Mouse (Mus musculus): ENCODE results near the gene Cebpz. TPM values are rescaled to one million over a fixed set of nuclear protein-coding genes. Genes with fewer than 3 reads are reported as not detected.

Cebpz gene
- total and polyA plus RNA-seq, 2 experiments from 2014 or later: 6.1 to 28.4 TPM

DNA sequence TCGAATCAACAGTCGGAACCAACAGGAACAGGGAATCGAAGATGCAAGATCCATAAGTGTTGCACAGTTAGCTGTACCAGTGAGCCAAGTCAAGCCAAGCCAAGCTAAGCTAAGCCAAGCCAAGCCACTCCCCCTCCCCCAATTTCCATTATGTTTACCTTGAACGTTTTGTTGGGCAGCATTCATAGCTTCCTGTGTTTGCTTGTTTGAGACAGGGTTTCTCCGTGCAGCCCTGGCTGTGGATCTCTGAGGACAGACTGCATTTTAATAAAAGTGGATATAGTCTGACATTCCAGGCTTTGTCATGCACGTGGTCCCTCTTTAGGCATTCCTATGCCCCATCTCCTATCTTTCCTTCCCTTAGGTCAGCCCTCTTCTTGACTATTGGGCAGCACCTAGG is 21.1 kb downstream of the Cebpz start:
- H3K27ac ChIP-seq (ENCODE audit: low read depth): peak overlapping the region; percentile 89
- peaks cover 20% of the 10 kb centered on the region for H3K36me3 ChIP-seq (replicated peaks; ENCODE audit: control insufficient read depth, insufficient read depth, low read length)
- H3K4me2 ChIP-seq (ENCODE audit: low read depth, low read length): peak overlapping the region; percentile 88
- H3K4me3 ChIP-seq (ENCODE audit: low read depth, low read length): peak overlapping the region; percentile 84
- H3K27me3 ChIP-seq (ENCODE audit: control insufficient read depth, insufficient read depth, low read length): no peaks in the 10 kb centered on the region
- H3K9ac ChIP-seq (replicated peaks; ENCODE audit: low read depth, low read length): peak overlapping the region; percentile 76
- WGBS: 53% methylated on average over 6 of the region's 6 CpGs
- H3K4me1 ChIP-seq (ENCODE audit: control insufficient read depth, insufficient read depth): peaks cover 9% of the 10 kb centered on the region; the same call in 1 of the 2 replicates
- no peak for TF ChIP-seq EP300 (IDR thresholded peaks at IDR 0.05; ENCODE audit: low read depth)
- DNase-seq (ENCODE audit: low spot score) (no peak), ATAC-seq (ENCODE audit: insufficient read depth, low read depth) (no peak)
- H3K9me3 ChIP-seq (replicated peaks; ENCODE audit: control insufficient read depth, low read length): no peaks in the 10 kb centered on the region

DNA sequence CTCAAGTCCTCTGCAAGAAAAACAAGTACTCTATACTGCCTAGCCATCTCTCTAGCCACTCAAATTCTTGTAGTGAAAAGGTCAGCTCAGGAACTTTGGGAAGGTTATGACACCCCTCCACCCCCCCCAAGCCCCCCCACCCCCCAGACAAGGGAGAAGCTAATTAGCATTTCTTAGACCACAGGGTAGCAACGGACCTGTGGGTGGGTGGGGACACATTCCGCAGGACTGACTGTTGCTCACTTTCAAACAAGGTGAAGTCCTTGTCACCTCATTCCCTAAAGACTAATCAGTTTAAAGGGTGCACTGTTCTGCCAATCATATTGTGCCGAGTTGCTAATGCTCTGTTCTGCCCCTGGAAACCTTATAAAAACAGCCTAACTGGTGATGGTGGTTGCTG is 22.9 kb downstream of the Cebpz start:
- Histone ChIP-seq H3K9ac (replicated peaks; ENCODE audit: low read depth, low read length) (no peak overlapping the region), H3K4me1 (ENCODE audit: control insufficient read depth, insufficient read depth) (peaks cover 9% of the 10 kb centered on the region; the same call in 1 of the 2 replicates), H3K4me3 (ENCODE audit: low read depth, low read length) (no peak overlapping the region), H3K4me2 (ENCODE audit: low read depth, low read length) (no peak overlapping the region), H3K36me3 (replicated peaks; ENCODE audit: control insufficient read depth, insufficient read depth, low read length) (0 out of 2 replicates have a peak, but pooled peaks cover 5% of the 10 kb centered on the region), H3K27ac (ENCODE audit: low read depth) (no peak overlapping the region), H3K9me3 (replicated peaks; ENCODE audit: control insufficient read depth, low read length) (no peaks in the 10 kb centered on the region), H3K27me3 (ENCODE audit: control insufficient read depth, insufficient read depth, low read length) (no peaks in the 10 kb centered on the region)
- 71% methylated on average over 3 of the region's 3 CpGs for WGBS
- no peak for ATAC-seq (ENCODE audit: insufficient read depth, low read depth)
- TF ChIP-seq EP300 (IDR thresholded peaks at IDR 0.05; ENCODE audit: low read depth): no peak
- no peak for DNase-seq (ENCODE audit: low spot score)

DNA sequence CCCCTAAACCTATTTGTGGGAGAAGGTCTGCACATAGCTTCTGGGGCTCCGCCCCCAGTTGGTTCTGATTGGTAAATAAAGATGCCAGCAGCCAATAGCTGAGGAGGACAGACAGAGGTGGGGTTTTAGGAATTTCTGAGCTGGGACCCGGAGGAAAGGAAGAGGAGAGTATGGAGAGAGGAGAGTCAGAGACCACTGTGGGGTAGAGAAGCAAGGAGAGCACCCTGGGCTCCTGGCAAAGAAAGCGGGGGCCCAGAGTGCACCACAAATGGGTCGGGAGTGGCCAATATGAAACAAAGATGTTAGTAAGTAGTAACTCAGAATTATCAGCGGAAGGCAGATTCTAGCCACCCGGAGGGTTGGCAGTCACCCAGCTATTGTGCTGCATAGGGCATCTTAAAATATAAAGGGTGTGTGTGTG is 24.0 kb downstream of the Cebpz start:
- H3K9ac ChIP-seq (replicated peaks; ENCODE audit: low read depth, low read length): no peak overlapping the region
- 18% methylated on average over 6 of the region's 6 CpGs for WGBS

DNA sequence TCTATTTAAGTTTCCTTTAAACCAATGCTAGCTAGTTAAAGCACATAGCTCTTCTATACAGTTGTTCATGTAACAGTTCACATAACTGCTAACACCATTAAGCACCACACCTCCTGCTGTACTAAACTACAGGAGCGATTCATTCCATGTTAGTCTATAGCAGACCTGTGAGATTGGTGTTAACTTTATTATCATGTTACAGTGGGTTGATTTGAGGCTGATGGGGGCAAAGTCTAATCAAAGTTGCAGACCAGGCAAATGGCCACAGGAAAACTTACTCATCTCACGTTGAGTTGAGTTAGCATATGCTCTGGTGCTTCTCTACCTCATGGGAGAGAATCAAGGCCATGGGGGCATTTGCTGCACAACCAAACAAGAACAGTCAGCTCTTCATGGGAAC is 27.5 kb downstream of the Cebpz start:
- H3K4me2 ChIP-seq (ENCODE audit: low read depth, low read length): no peak overlapping the region
- no peak overlapping the region for H3K27ac ChIP-seq (ENCODE audit: low read depth)
- H3K9me3 ChIP-seq (replicated peaks; ENCODE audit: control insufficient read depth, low read length): no peaks in the 10 kb centered on the region
- H3K4me1 ChIP-seq (ENCODE audit: control insufficient read depth, insufficient read depth): no peaks in the 10 kb centered on the region
- H3K36me3 ChIP-seq (replicated peaks; ENCODE audit: control insufficient read depth, insufficient read depth, low read length): no peaks in the 10 kb centered on the region
- no peak for ATAC-seq (ENCODE audit: insufficient read depth, low read depth)
- no peak for DNase-seq (ENCODE audit: low spot score)
- no peak overlapping the region for H3K4me3 ChIP-seq (ENCODE audit: low read depth, low read length)
- 73% methylated on average over 2 of the region's 2 CpGs for WGBS
- H3K27me3 ChIP-seq (ENCODE audit: control insufficient read depth, insufficient read depth, low read length): no peaks in the 10 kb centered on the region
- TF ChIP-seq EP300 (IDR thresholded peaks at IDR 0.05; ENCODE audit: low read depth) (no peak), CTCF (IDR thresholded peaks at IDR 0.05; ENCODE audit: low read depth) (no peak)
- no peak overlapping the region for H3K9ac ChIP-seq (replicated peaks; ENCODE audit: low read depth, low read length)

More for the DNA sequence above, 24.0 kb downstream of the Cebpz start:
- no peaks in the 10 kb centered on the region for H3K36me3 ChIP-seq (replicated peaks; ENCODE audit: control insufficient read depth, insufficient read depth, low read length)
- H3K4me1 ChIP-seq (ENCODE audit: control insufficient read depth, insufficient read depth): peaks cover 9% of the 10 kb centered on the region; the same call in 1 of the 2 replicates
- H3K9me3 ChIP-seq (replicated peaks; ENCODE audit: control insufficient read depth, low read length): no peaks in the 10 kb centered on the region
- ATAC-seq (ENCODE audit: insufficient read depth, low read depth) (no peak), DNase-seq (ENCODE audit: low spot score) (peak; percentile 43)
- peak overlapping the region; percentile 49 for H3K4me2 ChIP-seq (ENCODE audit: low read depth, low read length)
- no peak for TF ChIP-seq EP300 (IDR thresholded peaks at IDR 0.05; ENCODE audit: low read depth)
- no peak for TF ChIP-seq CTCF (IDR thresholded peaks at IDR 0.05; ENCODE audit: low read depth)
- H3K27me3 ChIP-seq (ENCODE audit: control insufficient read depth, insufficient read depth, low read length): no peaks in the 10 kb centered on the region
- H3K27ac ChIP-seq (ENCODE audit: low read depth): no peak overlapping the region
- peak overlapping the region; percentile 36 for H3K4me3 ChIP-seq (ENCODE audit: low read depth, low read length)

DNA sequence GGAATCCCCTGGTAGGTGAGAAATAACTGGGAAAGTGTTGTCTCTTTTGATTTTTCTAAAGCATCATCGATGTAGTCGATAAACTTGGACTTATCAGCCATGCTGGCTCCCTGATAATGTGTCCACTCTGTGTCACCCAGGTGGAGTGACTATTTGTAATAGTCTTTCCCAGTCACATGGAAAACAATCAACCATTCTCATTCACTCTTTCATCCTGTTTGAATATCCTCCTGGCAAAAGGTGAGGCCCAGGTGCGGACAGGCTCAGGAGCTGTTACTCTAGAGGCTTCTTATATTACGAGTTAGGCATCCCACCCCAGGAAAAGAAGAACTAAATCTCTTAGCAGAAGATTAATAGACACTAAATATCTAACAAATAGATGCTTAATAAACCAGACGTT is 30.0 kb downstream of the Cebpz start, which contains the start of gene Sult6b1:
Gene Sult6b1, minus strand, starts transcription at position 101 of the 400 bp plus-strand sequence.
- Histone ChIP-seq H3K9me3 (replicated peaks; ENCODE audit: control insufficient read depth, low read length) (no peaks in the 10 kb centered on the region), H3K4me1 (ENCODE audit: control insufficient read depth, insufficient read depth) (no peaks in the 10 kb centered on the region), H3K27ac (ENCODE audit: low read depth) (no peak within 1 kb of the TSS), H3K27me3 (ENCODE audit: control insufficient read depth, insufficient read depth, low read length) (no peaks in the 10 kb centered on the region), H3K36me3 (replicated peaks; ENCODE audit: control insufficient read depth, insufficient read depth, low read length) (no peaks in the 10 kb centered on the region), H3K9ac (replicated peaks; ENCODE audit: low read depth, low read length) (no peak within 1 kb of the TSS), H3K4me2 (ENCODE audit: low read depth, low read length) (no peak within 1 kb of the TSS), H3K4me3 (ENCODE audit: low read depth, low read length) (no peak within 1 kb of the TSS)
- 80% methylated on average over 5 of the region's 5 CpGs for WGBS
- TF ChIP-seq EP300 (IDR thresholded peaks at IDR 0.05; ENCODE audit: low read depth): no peak
- TF ChIP-seq CTCF (IDR thresholded peaks at IDR 0.05; ENCODE audit: low read depth): no peak
- no peak for DNase-seq (ENCODE audit: low spot score)
- no peak for ATAC-seq (ENCODE audit: insufficient read depth, low read depth)

DNA sequence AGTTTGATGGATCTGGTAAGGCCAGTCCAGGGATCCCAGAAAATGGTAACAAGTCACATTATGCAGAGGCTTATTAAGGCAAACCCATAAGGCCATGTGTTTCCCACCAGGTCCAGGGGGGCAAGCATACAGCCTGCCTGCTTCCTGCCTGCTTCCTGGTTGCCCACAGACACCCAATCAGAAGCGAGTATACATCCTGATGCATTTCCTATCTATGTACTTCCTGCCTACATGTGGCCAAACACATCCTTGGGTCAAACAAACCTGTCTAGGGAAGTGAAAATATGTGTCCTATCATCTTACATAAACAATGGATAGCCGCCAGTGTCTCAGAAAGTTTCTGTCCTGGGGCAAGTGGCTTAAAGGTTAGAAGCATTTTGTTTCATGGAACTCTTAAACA is 33.7 kb downstream of the Cebpz start:
- no peak for DNase-seq (ENCODE audit: low spot score)
- H3K36me3 ChIP-seq (replicated peaks; ENCODE audit: control insufficient read depth, insufficient read depth, low read length): no peaks in the 10 kb centered on the region
- TF ChIP-seq CTCF (IDR thresholded peaks at IDR 0.05; ENCODE audit: low read depth) (no peak), EP300 (IDR thresholded peaks at IDR 0.05; ENCODE audit: low read depth) (no peak)
- H3K9me3 ChIP-seq (replicated peaks; ENCODE audit: control insufficient read depth, low read length): no peaks in the 10 kb centered on the region; the same call in 1 of the 2 replicates
- no peak overlapping the region for H3K27ac ChIP-seq (ENCODE audit: low read depth)
- WGBS: 64% methylated on average over 2 of the region's 2 CpGs
- no peaks in the 10 kb centered on the region for H3K4me1 ChIP-seq (ENCODE audit: control insufficient read depth, insufficient read depth)
- H3K4me3 ChIP-seq (ENCODE audit: low read depth, low read length): no peak overlapping the region
- ATAC-seq (ENCODE audit: insufficient read depth, low read depth): no peak
- no peak overlapping the region for H3K4me2 ChIP-seq (ENCODE audit: low read depth, low read length)
- H3K27me3 ChIP-seq (ENCODE audit: control insufficient read depth, insufficient read depth, low read length): no peaks in the 10 kb centered on the region
- H3K9ac ChIP-seq (replicated peaks; ENCODE audit: low read depth, low read length): no peak overlapping the region

Data from heart, postnatal 0 days (tissue).